ENCODE assay signal across 11 mouse cellular contexts in genomic region chr17:11926865-11927386, GRCm38 (mm10).
DNase-seq lines count a peak whose midpoint lies in the region; ATAC-seq lines count a peak whose summit lies in the region.
"Had no signal": no experiment of that assay in that cellular context is flagged by ENCODE, and none has a peak within 500 bp of the region (broad histone marks: within the 10 kb centered on the region; RNA-seq: fewer than 3 reads in every experiment).

No protein-coding gene starts in this region.

- H3K27me3 ChIP-seq in hindbrain, embryonic 14.5 days (ENCODE audit: control insufficient read depth, insufficient read depth, low read length) = no peaks in the 10 kb centered on the region
- H3K27me3 ChIP-seq in hindbrain, embryonic 12.5 days = no peaks in the 10 kb centered on the region
- no peaks in the 10 kb centered on the region for H3K27me3 ChIP-seq in forebrain, embryonic 14.5 days (replicated peaks; ENCODE audit: control insufficient read depth, insufficient read depth, low read length)
- H3K27me3 ChIP-seq in kidney, embryonic 15.5 days = no peaks in the 10 kb centered on the region
- H3K27me3 ChIP-seq in midbrain, embryonic 16.5 days (ENCODE audit: control insufficient read depth, insufficient read depth, low read depth, low read length) = no peaks in the 10 kb centered on the region

- no peak overlapping the region for H3K4me3 ChIP-seq in hindbrain, embryonic 14.5 days (replicated peaks; ENCODE audit: low read length)
- no peak overlapping the region for H3K4me3 ChIP-seq in hindbrain, embryonic 12.5 days
- no peak overlapping the region for H3K4me3 ChIP-seq in forebrain, embryonic 14.5 days (ENCODE audit: low read depth, low read length)
- H3K4me3 ChIP-seq in kidney, embryonic 15.5 days (replicated peaks) = no peak overlapping the region
- H3K4me3 ChIP-seq in midbrain, embryonic 16.5 days (ENCODE audit: low read depth, low read length) = no peak overlapping the region

- H3K36me3 ChIP-seq in hindbrain, embryonic 14.5 days (replicated peaks; ENCODE audit: control insufficient read depth, insufficient read depth) = no peaks in the 10 kb centered on the region
- no peaks in the 10 kb centered on the region for H3K36me3 ChIP-seq in hindbrain, embryonic 12.5 days
- H3K36me3 ChIP-seq in forebrain, embryonic 14.5 days (ENCODE audit: control insufficient read depth, insufficient read depth, low read length) = no peaks in the 10 kb centered on the region
- H3K36me3 ChIP-seq in kidney, embryonic 15.5 days = no peaks in the 10 kb centered on the region
- H3K36me3 ChIP-seq in midbrain, embryonic 16.5 days (ENCODE audit: control insufficient read depth, insufficient read depth, low read length) = no peaks in the 10 kb centered on the region

- no peak; the same call in 1 of the 2 replicates for ATAC-seq in hindbrain, embryonic 14.5 days (ENCODE audit: low FRiP score)
- no peak for ATAC-seq in hindbrain, embryonic 12.5 days (ENCODE audit: low FRiP score)
- peak; percentile 84 for ATAC-seq in forebrain, embryonic 14.5 days
- ATAC-seq in kidney, embryonic 15.5 days (replicated peaks; ENCODE audit: low FRiP score) = peak; percentile 66
- no peak for ATAC-seq in midbrain, embryonic 16.5 days
- no peak for ATAC-seq in megakaryocyte-erythroid progenitor cell, adult 5-6 weeks (replicated peaks; ENCODE audit: low FRiP score, low TSS enrichment, poor library complexity, severe bottlenecking)

- peak; percentile 63 for DNase-seq in hindbrain, embryonic 14.5 days (ENCODE audit: low spot score)
- DNase-seq in forebrain, embryonic 14.5 days (ENCODE audit: low spot score) = peak; percentile 84
- no peak for DNase-seq in frontal cortex, postnatal 36 days (ENCODE audit: low spot score in 2 of 2)
- no peak for DNase-seq in liver
- DNase-seq: gastrocnemius, postnatal 36 days; heart, postnatal 4 days; lung, adult 18-20 months had no signal

- 35% methylated on average over 11 of the region's 11 CpGs for WGBS in hindbrain, embryonic 14.5 days
- 40% methylated on average over 11 of the region's 11 CpGs for WGBS in hindbrain, embryonic 12.5 days
- 3% methylated on average over 11 of the region's 11 CpGs for WGBS in forebrain, embryonic 14.5 days
- 42% methylated on average over 11 of the region's 11 CpGs for WGBS in kidney, embryonic 15.5 days
- WGBS in midbrain, embryonic 16.5 days = 33% methylated on average over 11 of the region's 11 CpGs

- peak overlapping the region; percentile 16 for H3K27ac ChIP-seq in hindbrain, embryonic 14.5 days
- H3K27ac ChIP-seq in hindbrain, embryonic 12.5 days = no peak overlapping the region
- peak overlapping the region; percentile 17; the same call in 1 of the 2 replicates for H3K27ac ChIP-seq in forebrain, embryonic 14.5 days (ENCODE audit: low read depth, low read length)
- no peak overlapping the region for H3K27ac ChIP-seq in kidney, embryonic 15.5 days
- peak overlapping the region; percentile 53 for H3K27ac ChIP-seq in midbrain, embryonic 16.5 days (ENCODE audit: low read length)

- H3K4me1 ChIP-seq in hindbrain, embryonic 14.5 days (replicated peaks; ENCODE audit: control insufficient read depth, insufficient read depth, low read length) = peaks cover 12% of the 10 kb centered on the region
- H3K4me1 ChIP-seq in hindbrain, embryonic 12.5 days = no peaks in the 10 kb centered on the region
- H3K4me1 ChIP-seq in forebrain, embryonic 14.5 days (ENCODE audit: control insufficient read depth, insufficient read depth, low read length) = peaks cover 6% of the 10 kb centered on the region; the same call in 1 of the 2 replicates
- H3K4me1 ChIP-seq in kidney, embryonic 15.5 days = 0 out of 2 replicates have a peak, but pooled peaks cover 5% of the 10 kb centered on the region
- H3K4me1 ChIP-seq in midbrain, embryonic 16.5 days (ENCODE audit: control insufficient read depth, insufficient read depth, low read length) = peaks cover 8% of the 10 kb centered on the region; the same call in 1 of the 2 replicates

- H3K4me2 ChIP-seq in hindbrain, embryonic 14.5 days (replicated peaks) = no peak overlapping the region
- no peak overlapping the region for H3K4me2 ChIP-seq in hindbrain, embryonic 12.5 days (replicated peaks)
- peak overlapping the region; percentile 32 for H3K4me2 ChIP-seq in forebrain, embryonic 14.5 days (ENCODE audit: low read length)
- H3K4me2 ChIP-seq in kidney, embryonic 15.5 days = peak overlapping the region; percentile 29; the same call in 1 of the 2 replicates
- no peak overlapping the region for H3K4me2 ChIP-seq in midbrain, embryonic 16.5 days (ENCODE audit: low read length)

- H3K9ac ChIP-seq in hindbrain, embryonic 14.5 days = no peak overlapping the region
- H3K9ac ChIP-seq in hindbrain, embryonic 12.5 days = no peak overlapping the region
- H3K9ac ChIP-seq in forebrain, embryonic 14.5 days (ENCODE audit: low read length) = no peak overlapping the region
- no peak overlapping the region for H3K9ac ChIP-seq in kidney, embryonic 15.5 days
- no peak overlapping the region for H3K9ac ChIP-seq in midbrain, embryonic 16.5 days (ENCODE audit: low read depth, low read length)

- H3K9me3 ChIP-seq in hindbrain, embryonic 14.5 days (ENCODE audit: control insufficient read depth, low read length) = peaks cover 4% of the 10 kb centered on the region; the same call in 1 of the 2 replicates
- H3K9me3 ChIP-seq in hindbrain, embryonic 12.5 days (replicated peaks) = no peaks in the 10 kb centered on the region
- H3K9me3 ChIP-seq in forebrain, embryonic 14.5 days (replicated peaks; ENCODE audit: control insufficient read depth, low read length) = no peaks in the 10 kb centered on the region
- H3K9me3 ChIP-seq in kidney, embryonic 15.5 days (replicated peaks) = no peaks in the 10 kb centered on the region
- H3K9me3 ChIP-seq in midbrain, embryonic 16.5 days (replicated peaks; ENCODE audit: control insufficient read depth, low read length, poor library complexity, severe bottlenecking) = no peaks in the 10 kb centered on the region

Comparison
In these comparisons a context has a peak if more than half of its experiments do, and no peak if none do; other contexts are left out.
1. H3K27ac ChIP-seq: peak in hindbrain, embryonic 14.5 days (single experiment), forebrain, embryonic 14.5 days (single experiment) and midbrain, embryonic 16.5 days (single experiment); none in hindbrain, embryonic 12.5 days (single experiment) and kidney, embryonic 15.5 days (single experiment).
2. ATAC-seq: peak in forebrain, embryonic 14.5 days (single experiment) and kidney, embryonic 15.5 days (single experiment); none in hindbrain, embryonic 14.5 days (single experiment), hindbrain, embryonic 12.5 days (single experiment), midbrain, embryonic 16.5 days (single experiment) and megakaryocyte-erythroid progenitor cell, adult 5-6 weeks (single experiment).
3. DNase-seq: peak in hindbrain, embryonic 14.5 days (single experiment) and forebrain, embryonic 14.5 days (single experiment); none in frontal cortex, postnatal 36 days (0 of 2) and liver (single experiment).
4. H3K4me2 ChIP-seq: peak in forebrain, embryonic 14.5 days (single experiment) and kidney, embryonic 15.5 days (single experiment); none in hindbrain, embryonic 14.5 days (single experiment), hindbrain, embryonic 12.5 days (single experiment) and midbrain, embryonic 16.5 days (single experiment).